Mouse (Mus musculus) stomach, embryonic 16.5 days (tissue): Measurements from ENCODE around the gene Dgke. TPM values are rescaled to one million over a fixed set of nuclear protein-coding genes. Genes with fewer than 3 reads are reported as not detected.

Experiments
- ATAC-seq: fragments of 200-750 bp; cut with Nextera tagmentation; 2 replicates; pipeline ENCODE4 v1.8.0; 2017; ENCODE audit warnings: moderate number of reproducible peaks, moderate TSS enrichment; ENCODE audit not compliant: insufficient read depth, low FRiP score
- H3K27ac ChIP-seq: fragments of 300-500 bp; sonication (generic); 2 replicates; pipeline ENCODE4 v1.5.1; 2014; ENCODE audit warnings: low read length
- H3K27me3 ChIP-seq: fragments of 300-500 bp; sonication (generic); 2 replicates; pipeline ENCODE4 v1.6.1; 2014; ENCODE audit warnings: low read length, control low read depth, mixed read lengths; ENCODE audit not compliant: control insufficient read depth, insufficient read depth
- H3K36me3 ChIP-seq: fragments of 300-500 bp; sonication (generic); 2 replicates; pipeline ENCODE4 v1.6.1; 2014; ENCODE audit warnings: low read length; ENCODE audit not compliant: control insufficient read depth, insufficient read depth
- H3K4me1 ChIP-seq: fragments of 300-500 bp; sonication (generic); 2 replicates; pipeline ENCODE4 v1.6.1; 2014; ENCODE audit warnings: low read length, control low read depth, mixed read lengths; ENCODE audit not compliant: control insufficient read depth, insufficient read depth
- H3K4me2 ChIP-seq: fragments of 300-500 bp; sonication (generic); 2 replicates; pipeline ENCODE4 v1.6.1; 2014; ENCODE audit warnings: low read depth, low read length, mixed read lengths
- H3K4me3 ChIP-seq: fragments of 300-500 bp; sonication (generic); replicated peaks from 2 replicates; pipeline ENCODE4 v1.5.1; 2014; ENCODE audit warnings: mild to moderate bottlenecking, low read length
- H3K9ac ChIP-seq: fragments of 300-500 bp; sonication (generic); 2 replicates; pipeline ENCODE4 v1.6.1; 2014; ENCODE audit warnings: low read length
- H3K9me3 ChIP-seq: fragments of 300-500 bp; sonication (generic); replicated peaks from 2 replicates; pipeline ENCODE4 v1.6.1; 2016; ENCODE audit warnings: low read length, control low read depth; ENCODE audit not compliant: control insufficient read depth
- WGBS: fragments of 180-500 bp; shearing (Covaris S2); extraction: QIAGEN DNeasy Blood & Tissue Kit; methylation state at CpG from one replicate; pipeline ENCODE4 v1.1.7; 2014; 5-methylcytosine and 5-hydroxymethylcytosine counted together
- polyA plus RNA-seq: library from polyadenylated mRNA; unstranded; fragments of >200 nt; fragmentation: Nextera tagmentation; extraction: Ambion mirVana; gene quantifications from 2 replicates; pipeline ENCODE4 v1.2.1, GENCODE M21; 2015

Dgke gene
- polyA plus RNA-seq: 3.2 and 3.6 TPM in 2 replicates

DNA sequence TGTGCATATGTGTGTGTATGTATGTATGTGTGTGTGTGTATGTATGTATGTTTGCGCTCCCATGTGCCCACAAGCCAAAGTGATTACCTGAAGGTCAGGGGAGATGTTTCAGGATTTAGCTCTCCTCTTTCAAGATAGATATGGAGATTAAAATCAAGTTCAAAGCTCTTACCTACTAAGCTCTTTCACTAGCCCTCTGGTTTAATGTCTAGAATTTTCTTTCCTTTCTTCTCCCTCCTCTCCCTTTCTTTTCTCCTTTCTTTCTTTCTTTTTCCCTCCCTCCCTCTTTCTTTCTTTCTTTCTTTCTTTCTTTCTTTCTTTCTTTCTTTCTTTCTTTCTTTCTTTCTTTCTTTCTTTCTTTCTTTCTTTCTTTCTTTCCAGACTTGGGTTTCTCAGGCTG is at the start of gene Dgke:
Gene Dgke, minus strand, starts transcription at position 101 of the 400 bp plus-strand sequence.
- no peaks in the 10 kb centered on the region for H3K4me1 ChIP-seq
- 81% methylated on average over 1 of the region's 1 CpGs for WGBS
- ATAC-seq: no peak
- no peak within 1 kb of the TSS for H3K27ac ChIP-seq
- H3K9me3 ChIP-seq: no peaks in the 10 kb centered on the region
- no peak within 1 kb of the TSS for H3K4me2 ChIP-seq
- no peak within 1 kb of the TSS for H3K9ac ChIP-seq
- H3K4me3 ChIP-seq: no peak within 1 kb of the TSS
- no peaks in the 10 kb centered on the region for H3K36me3 ChIP-seq
- H3K27me3 ChIP-seq: no peaks in the 10 kb centered on the region

DNA sequence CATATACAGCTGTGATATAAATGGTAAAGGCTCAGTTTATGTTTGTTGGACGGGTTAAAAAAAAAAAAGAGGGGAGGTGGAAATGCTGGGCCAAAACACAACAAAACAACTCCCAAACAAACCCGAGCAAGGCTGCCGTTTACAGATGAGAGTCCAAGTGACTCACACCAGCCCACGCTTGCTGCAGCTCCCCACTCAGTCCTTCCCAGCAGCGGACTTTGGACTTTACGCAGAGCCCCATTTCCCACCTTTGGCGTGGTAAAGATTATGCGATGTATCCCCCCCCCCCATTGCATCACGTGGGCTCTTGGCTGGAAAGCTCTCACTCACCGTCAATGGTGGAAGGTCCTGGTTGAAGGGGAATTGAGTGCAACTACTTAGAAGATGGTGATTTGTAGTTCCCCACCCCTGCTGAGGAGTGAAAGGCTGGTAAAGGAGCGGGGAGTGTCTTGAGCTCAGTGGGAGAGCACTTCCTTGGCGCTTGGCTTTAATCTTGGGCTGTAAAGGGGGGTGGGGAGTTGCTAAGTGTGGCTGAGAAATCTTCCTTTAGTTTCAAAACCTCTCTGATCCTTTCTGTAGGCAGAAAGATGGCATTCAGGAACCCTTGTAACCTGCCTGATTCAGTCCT is 40.6 kb upstream of the Dgke start:
- no peaks in the 10 kb centered on the region for H3K27me3 ChIP-seq
- no peak for ATAC-seq
- H3K27ac ChIP-seq: no peak overlapping the region
- H3K4me1 ChIP-seq: no peaks in the 10 kb centered on the region
- no peaks in the 10 kb centered on the region for H3K36me3 ChIP-seq
- no peak overlapping the region for H3K4me3 ChIP-seq
- 24% methylated on average over 12 of the region's 12 CpGs for WGBS
- no peaks in the 10 kb centered on the region for H3K9me3 ChIP-seq
- no peak overlapping the region for H3K4me2 ChIP-seq
- no peak overlapping the region for H3K9ac ChIP-seq

DNA sequence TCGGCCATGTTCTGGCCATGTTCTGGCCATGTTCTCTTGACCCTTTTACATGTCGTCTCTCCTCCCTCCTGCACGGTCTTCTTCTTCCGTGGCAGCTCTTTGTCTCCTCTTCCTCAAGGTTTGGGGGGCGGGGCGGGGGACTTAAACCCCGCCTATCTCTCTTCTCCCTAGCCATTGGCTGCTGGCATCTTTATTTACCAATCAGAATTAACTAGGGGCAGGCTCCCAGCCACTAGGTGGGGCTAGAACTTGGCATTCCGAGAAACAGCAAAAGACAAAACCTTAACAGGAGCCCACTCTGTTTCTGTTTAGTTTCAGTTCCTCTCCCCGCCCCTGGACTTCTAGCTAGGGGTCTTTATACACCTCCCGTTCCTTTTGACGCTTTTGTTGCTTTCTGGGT is 39.2 kb upstream of the Dgke start:
- ATAC-seq: no peak
- 82% methylated on average over 11 of the region's 11 CpGs for WGBS
- Histone ChIP-seq H3K27me3 (no peaks in the 10 kb centered on the region), H3K4me2 (no peak overlapping the region), H3K4me3 (no peak overlapping the region), H3K36me3 (no peaks in the 10 kb centered on the region), H3K9ac (no peak overlapping the region), H3K9me3 (no peaks in the 10 kb centered on the region), H3K4me1 (peaks cover 8% of the 10 kb centered on the region; the same call in 1 of the 2 replicates), H3K27ac (no peak overlapping the region)

DNA sequence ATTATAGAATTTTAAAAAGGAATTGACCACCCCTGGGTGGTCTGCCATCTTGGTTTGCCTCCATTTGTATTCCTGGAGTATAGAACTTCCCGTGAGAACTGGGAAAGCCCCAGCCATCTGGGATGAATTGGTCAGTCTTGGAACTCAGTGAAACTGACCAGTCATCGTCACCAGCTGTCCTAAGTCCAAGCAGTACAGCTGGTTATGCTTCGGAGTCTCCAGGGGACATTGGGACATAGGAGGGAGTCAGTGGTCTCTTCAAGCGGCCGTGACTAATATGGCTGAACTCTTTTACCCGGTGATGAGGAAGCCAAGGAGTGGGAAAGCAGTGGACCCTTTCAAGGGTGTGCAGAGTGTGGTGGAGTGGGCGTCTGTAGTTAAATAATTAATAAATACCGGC is 38.6 kb upstream of the Dgke start:
- WGBS: 92% methylated on average over 8 of the region's 8 CpGs
- peaks cover 11% of the 10 kb centered on the region; the same call in 1 of the 2 replicates for H3K4me1 ChIP-seq
- H3K27ac ChIP-seq: no peak overlapping the region
- ATAC-seq: no peak
- H3K4me2 ChIP-seq: no peak overlapping the region
- H3K27me3 ChIP-seq: no peaks in the 10 kb centered on the region
- H3K36me3 ChIP-seq: no peaks in the 10 kb centered on the region
- H3K9me3 ChIP-seq: no peaks in the 10 kb centered on the region
- no peak overlapping the region for H3K4me3 ChIP-seq
- H3K9ac ChIP-seq: no peak overlapping the region

DNA sequence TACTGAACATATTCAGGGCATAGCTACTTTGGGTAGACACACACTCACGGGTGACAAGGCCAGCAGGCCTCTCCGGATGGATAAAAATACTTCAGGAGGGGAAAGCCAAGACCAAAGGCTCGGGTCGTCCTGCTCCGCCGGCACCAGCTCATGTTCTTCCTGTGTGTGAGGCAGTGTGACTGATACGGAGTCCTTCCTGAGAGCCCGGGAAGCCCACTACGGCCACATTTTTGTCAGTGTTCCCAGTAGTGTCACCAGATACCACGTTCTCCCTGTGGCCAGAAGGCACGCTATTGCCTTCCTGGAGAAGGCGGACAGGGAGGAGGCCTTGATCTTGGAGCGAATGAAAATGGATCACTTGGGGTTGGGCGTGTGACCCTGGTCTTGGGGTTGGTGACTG is 36.5 kb upstream of the Dgke start:
- ATAC-seq: no peak
- H3K4me3 ChIP-seq: no peak overlapping the region
- H3K36me3 ChIP-seq: no peaks in the 10 kb centered on the region
- 85% methylated on average over 14 of the region's 14 CpGs for WGBS
- H3K27me3 ChIP-seq: no peaks in the 10 kb centered on the region
- peaks cover 11% of the 10 kb centered on the region; the same call in 1 of the 2 replicates for H3K4me1 ChIP-seq
- H3K4me2 ChIP-seq: no peak overlapping the region
- H3K27ac ChIP-seq: no peak overlapping the region
- H3K9ac ChIP-seq: no peak overlapping the region
- no peaks in the 10 kb centered on the region for H3K9me3 ChIP-seq

DNA sequence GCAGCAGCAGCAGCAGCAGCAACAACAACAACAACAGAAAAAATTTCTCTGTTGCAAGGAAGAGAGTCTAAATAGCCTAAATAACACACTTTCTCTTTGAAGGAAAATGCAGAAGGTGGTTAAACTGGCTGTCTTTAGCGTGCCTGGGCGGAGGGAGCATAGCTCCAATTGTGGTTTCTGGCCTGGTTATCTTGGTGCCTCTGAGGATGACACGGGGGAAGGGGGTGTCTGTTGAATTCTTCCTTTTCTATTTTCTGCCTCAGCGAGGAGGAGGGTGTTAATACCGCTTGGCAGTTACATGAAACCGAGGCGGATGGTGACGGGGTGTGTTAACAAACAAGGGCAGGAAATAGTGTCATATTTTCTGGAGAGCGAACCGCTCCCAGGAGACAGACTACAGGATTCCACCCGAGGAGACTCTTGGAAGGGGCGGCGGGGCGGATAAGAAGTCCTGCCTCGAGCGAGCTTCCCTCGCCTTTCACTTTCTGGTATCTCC is 34.2 kb upstream of the Dgke start:
- Histone ChIP-seq H3K27ac (no peak overlapping the region), H3K36me3 (no peaks in the 10 kb centered on the region), H3K4me2 (peak overlapping the region; percentile 70), H3K27me3 (no peaks in the 10 kb centered on the region), H3K9me3 (no peaks in the 10 kb centered on the region), H3K9ac (peak overlapping the region; percentile 67), H3K4me1 (peaks cover 11% of the 10 kb centered on the region; the same call in 1 of the 2 replicates), H3K4me3 (peak overlapping the region; percentile 46)
- no peak for ATAC-seq
- WGBS: 23% methylated on average over 17 of the region's 17 CpGs

DNA sequence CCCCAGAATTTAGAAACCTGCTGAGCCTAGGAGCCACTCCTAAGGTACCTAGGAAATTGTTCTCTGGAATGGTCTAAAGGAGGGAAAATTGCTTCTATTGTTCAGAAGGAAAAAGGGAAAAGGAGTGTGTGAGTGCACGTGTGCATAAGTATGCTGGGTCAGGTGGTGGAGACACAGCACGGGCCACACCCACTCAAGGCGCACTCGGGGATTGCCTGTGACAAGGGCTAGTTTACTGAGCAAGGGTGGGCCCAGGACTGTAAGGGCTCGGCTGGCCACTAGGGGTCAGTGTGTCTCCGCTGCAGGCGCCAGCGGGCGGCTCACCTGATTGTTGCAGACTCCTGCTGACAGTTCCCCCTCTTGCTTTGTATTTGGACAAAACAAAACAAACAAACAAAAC is 33.8 kb upstream of the Dgke start:
- H3K4me2 ChIP-seq: peak overlapping the region; percentile 70
- H3K9ac ChIP-seq: peak overlapping the region; percentile 67
- no peaks in the 10 kb centered on the region for H3K9me3 ChIP-seq
- WGBS: 2% methylated on average over 9 of the region's 9 CpGs
- peaks cover 11% of the 10 kb centered on the region; the same call in 1 of the 2 replicates for H3K4me1 ChIP-seq
- H3K4me3 ChIP-seq: peak overlapping the region; percentile 46
- no peaks in the 10 kb centered on the region for H3K27me3 ChIP-seq
- peak; percentile 92 for ATAC-seq
- H3K27ac ChIP-seq: no peak overlapping the region
- H3K36me3 ChIP-seq: no peaks in the 10 kb centered on the region

DNA sequence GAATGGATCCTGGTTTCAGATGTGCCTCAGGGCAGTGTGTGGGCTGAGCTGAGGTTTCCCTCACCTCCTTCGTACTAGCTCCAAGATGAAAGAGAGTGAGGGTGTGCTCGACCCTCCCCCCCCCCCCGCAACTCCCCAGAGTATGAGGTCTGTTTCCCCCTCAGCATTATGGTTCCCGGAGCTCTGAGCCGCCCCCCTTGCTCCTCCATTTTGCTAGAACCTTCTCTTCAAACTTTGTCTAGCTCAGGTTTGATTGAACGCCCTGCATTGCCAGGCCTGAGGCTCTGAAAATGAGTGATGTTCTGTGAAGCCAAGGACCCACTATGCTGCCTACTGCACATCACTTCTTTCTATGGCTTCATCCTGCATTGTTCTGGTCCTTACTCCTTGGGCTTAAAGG is 32.3 kb upstream of the Dgke start:
- no peak for ATAC-seq
- Histone ChIP-seq H3K27ac (no peak overlapping the region), H3K27me3 (no peaks in the 10 kb centered on the region), H3K36me3 (no peaks in the 10 kb centered on the region), H3K4me1 (peaks cover 11% of the 10 kb centered on the region; the same call in 1 of the 2 replicates), H3K4me3 (no peak overlapping the region), H3K4me2 (no peak overlapping the region), H3K9me3 (no peaks in the 10 kb centered on the region), H3K9ac (no peak overlapping the region)
- 65% methylated on average over 5 of the region's 6 CpGs for WGBS

DNA sequence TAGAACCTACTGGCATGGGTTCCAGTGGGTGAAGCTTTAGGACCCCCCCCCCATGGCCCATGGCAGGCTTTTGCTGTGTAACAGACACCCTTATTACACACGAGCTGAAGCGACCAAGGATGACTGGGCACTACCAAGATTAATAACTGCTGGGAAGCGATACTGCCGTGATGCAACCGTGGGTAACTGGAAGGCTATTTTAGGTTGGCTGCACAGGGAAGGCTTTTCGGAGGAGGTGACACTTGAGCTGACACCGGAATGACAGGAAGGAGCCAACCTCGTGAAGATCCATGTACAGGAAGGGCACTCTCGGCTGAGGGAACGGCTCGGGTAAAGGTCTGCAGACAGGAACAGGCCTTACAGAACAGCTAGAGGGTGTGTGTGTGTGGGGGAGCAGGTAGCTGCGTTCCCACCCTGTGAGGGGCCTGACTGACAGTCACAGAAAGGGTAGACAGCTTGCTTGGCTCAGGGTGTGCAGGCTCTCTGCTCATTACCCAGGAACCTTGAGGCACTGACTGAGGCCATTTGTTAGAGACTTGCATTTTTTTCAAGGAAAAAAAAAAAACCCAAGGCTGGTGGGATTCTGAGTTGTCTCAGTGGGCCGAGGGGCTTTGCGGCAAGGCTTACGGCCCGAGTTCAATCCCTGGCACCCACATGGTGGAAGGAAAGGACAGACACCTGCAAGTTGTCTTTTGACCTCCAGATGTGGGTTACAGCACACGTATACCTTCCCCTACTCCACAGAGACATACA is 31.6 kb upstream of the Dgke start:
- H3K9me3 ChIP-seq: no peaks in the 10 kb centered on the region
- no peak overlapping the region for H3K9ac ChIP-seq
- H3K36me3 ChIP-seq: no peaks in the 10 kb centered on the region
- H3K27me3 ChIP-seq: no peaks in the 10 kb centered on the region
- no peak overlapping the region for H3K27ac ChIP-seq
- H3K4me3 ChIP-seq: no peak overlapping the region
- peaks cover 11% of the 10 kb centered on the region; the same call in 1 of the 2 replicates for H3K4me1 ChIP-seq
- no peak overlapping the region for H3K4me2 ChIP-seq
- WGBS: 81% methylated on average over 17 of the region's 17 CpGs
- no peak for ATAC-seq
